Mouse (Mus musculus): ENCODE data around the gene Ptgir. TPM values are rescaled to one million over a fixed set of nuclear protein-coding genes. Genes with fewer than 3 reads are reported as not detected.

The Ptgir gene
- total RNA-seq, 2 experiments from 2014 or later = 0.96 to 1.1 TPM

Other genes with a start within 250 kb of the Ptgir start
- not detected for gene Ceacam15, start 230.8 kb upstream of the Ptgir start, total RNA-seq (2021)
- gene Ceacam9, start 184.6 kb upstream of the Ptgir start, total RNA-seq (2021) = not detected
- 100 to 1,000 TPM; 120 to 146 TPM for gene Ap2s1, start 168.1 kb upstream of the Ptgir start, total RNA-seq (2021)
- 100 to 1,000 TPM in 1 of 2 experiments, 10 to 100 TPM in 1; 89.3 to 253 TPM for gene Slc1a5, start 125.2 kb upstream of the Ptgir start, total RNA-seq (2021)
- 10 to 100 TPM; 67.7 to 69.3 TPM for gene Strn4, start 90.6 kb upstream of the Ptgir start, total RNA-seq (2021)
- gene Fkrp, start 89.8 kb upstream of the Ptgir start, total RNA-seq (2021) = 10 to 100 TPM; 23.7 to 25.2 TPM
- 10 to 100 TPM; 13.9 to 23.3 TPM for gene Prkd2, start 63.6 kb upstream of the Ptgir start, total RNA-seq (2021)
- gene Dact3, start 31.2 kb upstream of the Ptgir start, total RNA-seq (2021) = 1 to 10 TPM; 3.1 to 3.8 TPM
- gene Gng8, start 14.7 kb upstream of the Ptgir start, total RNA-seq (2021) = under 1 TPM in 1 of 2 experiments, not detected in 1; 0.35 TPM
- 100 to 1,000 TPM; 227 to 234 TPM for gene Calm3, start 17.6 kb downstream of the Ptgir start, total RNA-seq (2021)
- 10 to 100 TPM; 24.4 to 33.3 TPM for gene Pnmal2, start 38.2 kb downstream of the Ptgir start, total RNA-seq (2021)
- 1 to 10 TPM; 3.5 to 4.0 TPM for gene Pnmal1, start 53.2 kb downstream of the Ptgir start, total RNA-seq (2021)
- 1 to 10 TPM; 1.6 to 2.0 TPM for gene Gm42372, start 76.6 kb downstream of the Ptgir start, total RNA-seq (2021)
- gene Ccdc8, start 86.2 kb downstream of the Ptgir start, total RNA-seq (2021) = 10 to 100 TPM; 18.3 TPM
- gene Ppp5c, start 121.4 kb downstream of the Ptgir start, total RNA-seq (2021) = 10 to 100 TPM; 88.9 to 95.2 TPM
- 1 to 10 TPM; 3.4 to 4.3 TPM for gene Hif3a, start 155.9 kb downstream of the Ptgir start, total RNA-seq (2021)
- gene Psg16, start 167.6 kb downstream of the Ptgir start, total RNA-seq (2021) = under 1 TPM; 0.32 to 0.33 TPM
- gene Ceacam3, start 243.8 kb downstream of the Ptgir start, total RNA-seq (2021) = not detected

All from adrenal gland, adult 18-20 months (tissue).